ENCODE assay signal across 14 mouse cellular contexts in the genomic region with DNA sequence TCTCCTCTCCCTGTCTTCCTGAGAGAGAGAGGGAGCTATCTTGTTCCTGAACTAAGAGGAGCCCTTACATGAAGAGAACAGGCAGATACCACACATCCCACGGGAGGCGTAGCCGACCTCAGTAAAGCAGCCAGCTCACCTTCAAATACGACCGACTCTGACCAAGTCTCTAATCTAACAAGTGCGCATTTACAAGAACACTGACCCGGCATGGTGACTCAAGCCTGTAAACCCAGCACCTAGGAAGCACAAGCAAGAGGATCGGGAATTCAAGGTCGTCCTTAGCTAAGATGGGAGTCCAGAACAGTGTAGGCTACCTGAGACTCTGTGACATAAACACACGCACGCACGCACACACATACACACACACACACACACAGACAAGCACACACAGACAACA. TPM values are rescaled to one million over a fixed set of nuclear protein-coding genes. Genes with fewer than 3 reads are reported as not detected.
"Had no signal": no experiment of that assay in that cellular context is flagged by ENCODE, and none has a peak within 500 bp of the region (broad histone marks: within the 10 kb centered on the region; RNA-seq: fewer than 3 reads in every experiment).

No protein-coding gene starts in this region.

- ATAC-seq: midbrain, embryonic 16.5 days had no signal

- H3K27ac ChIP-seq: hindbrain, embryonic 15.5 days; limb, embryonic 10.5 days; liver, embryonic 15.5 days; midbrain, embryonic 10.5 days; stomach, embryonic 15.5 days had no signal

- H3K27me3 ChIP-seq: hindbrain, embryonic 15.5 days; stomach, embryonic 15.5 days had no signal

- DNase-seq: kidney, adult 18-20 months; lung, embryonic 14.5 days; right cerebral cortex, adult 18-20 months; right cerebral cortex, postnatal 25 days; thymus, adult 18-20 months; thymus, postnatal 14 days had no signal

- H3K9me3 ChIP-seq: hindbrain, embryonic 15.5 days; limb, embryonic 10.5 days; liver, embryonic 15.5 days; midbrain, embryonic 10.5 days; stomach, embryonic 15.5 days had no signal

- H3K9ac ChIP-seq: hindbrain, embryonic 15.5 days; liver, embryonic 15.5 days; lung, embryonic 14.5 days; stomach, embryonic 15.5 days had no signal

- H3K4me3 ChIP-seq: hindbrain, embryonic 15.5 days; left cerebral cortex, adult 2 months; limb, embryonic 10.5 days; liver, embryonic 15.5 days; midbrain, embryonic 10.5 days; stomach, embryonic 15.5 days had no signal

- H3K36me3 ChIP-seq: stomach, embryonic 15.5 days had no signal

- H3K4me2 ChIP-seq: hindbrain, embryonic 15.5 days; liver, embryonic 15.5 days; lung, embryonic 14.5 days; stomach, embryonic 15.5 days had no signal

RNA-seq across cellular contexts. Expression of a gene that starts 58.2 kb away (rescaled TPM):
- polyA plus RNA-seq: hindbrain, embryonic 15.5 days; limb, embryonic 10.5 days; liver, embryonic 15.5 days; lung, embryonic 14.5 days; midbrain, embryonic 10.5 days; neural tube, embryonic 14.5 days had no signal
